Mouse (Mus musculus): ENCODE results near the gene Chd4.
"Not testable (repeated sequence)": the region's sequence is repeated elsewhere in the genome, so short reads cannot be mapped to it uniquely, and the experiment has no call there.

Gene Chd4

GRCm38 (mm10) chr6:125160558-125160853 is 64.7 kb downstream of the Chd4 start:
- no peak for DNase-seq (ENCODE audit: low spot score in 2 of 2)

- peak in 1 of 2 experiments; percentile 68 for DNase-seq (ENCODE audit: low spot score in 2 of 2)
Measured at GRCm38 (mm10) chr6:125160854-125161760, 65.3 kb downstream of the Chd4 start.

GRCm38 (mm10) chr6:125161971-125162370 is 66.2 kb downstream of the Chd4 start:
- DNase-seq (ENCODE audit: low spot score in 2 of 2) = not testable (repeated sequence)

GRCm38 (mm10) chr6:125162615-125163305 is 67.0 kb downstream of the Chd4 start:
- DNase-seq (ENCODE audit: low spot score in 2 of 2) = not testable (repeated sequence)

GRCm38 (mm10) chr6:125163801-125164657 is 68.2 kb downstream of the Chd4 start:
- DNase-seq (ENCODE audit: low spot score in 2 of 2) = no peak

GRCm38 (mm10) chr6:125164672-125165327 is 69.0 kb downstream of the Chd4 start:
- DNase-seq (ENCODE audit: low spot score in 2 of 2) = no peak

GRCm38 (mm10) chr6:125165328-125165891 is 69.6 kb downstream of the Chd4 start:
- peak; percentile 98 for DNase-seq (ENCODE audit: low spot score in 2 of 2)

GRCm38 (mm10) chr6:125166051-125166751 is 70.4 kb downstream of the Chd4 start, which contains the start of gene Gapdh:
Gene Gapdh (minus strand): TSS chr6:125166467.
- DNase-seq (ENCODE audit: low spot score in 2 of 2) = no peak

GRCm38 (mm10) chr6:125166861-125167650 is 71.3 kb downstream of the Chd4 start:
- DNase-seq (ENCODE audit: low spot score in 2 of 2) = no peak

GRCm38 (mm10) chr6:125168086-125168485 is 72.3 kb downstream of the Chd4 start:
- no peak for DNase-seq (ENCODE audit: low spot score in 2 of 2)

GRCm38 (mm10) chr6:125170194-125170593 is 74.4 kb downstream of the Chd4 start:
- no peak for DNase-seq (ENCODE audit: low spot score in 2 of 2)

GRCm38 (mm10) chr6:125172474-125172873 is 76.7 kb downstream of the Chd4 start:
- no peak for DNase-seq (ENCODE audit: low spot score in 2 of 2)

- no peak for DNase-seq (ENCODE audit: low spot score in 2 of 2)
Measured at GRCm38 (mm10) chr6:125173256-125173655, 77.5 kb downstream of the Chd4 start.

- no peak for DNase-seq (ENCODE audit: low spot score in 2 of 2)
Measured at GRCm38 (mm10) chr6:125175469-125175868, 79.7 kb downstream of the Chd4 start.

- DNase-seq (ENCODE audit: low spot score in 2 of 2) = no peak
Measured at GRCm38 (mm10) chr6:125179601-125180000, 83.8 kb downstream of the Chd4 start.
